Mouse (Mus musculus) midbrain, embryonic 11.5 days (tissue): ENCODE data around the gene Fbxw2. TPM values are rescaled to one million over a fixed set of nuclear protein-coding genes. Genes with fewer than 3 reads are reported as not detected.
"Not testable (repeated sequence)": the region's sequence is repeated elsewhere in the genome, so short reads cannot be mapped to it uniquely, and the experiment has no call there.

ENCODE experiments used
- ATAC-seq: fragments of 200-750 bp; cut with Nextera tagmentation; 2 replicates; pipeline ENCODE4 v1.8.0; 2017; ENCODE audit warnings: moderate TSS enrichment, moderate library complexity; ENCODE audit not compliant: low FRiP score
- DNase-seq: peaks from one replicate; pipeline ENCODE4 v3.0.0; 2015; ENCODE audit warnings: low spot score; ENCODE audit errors: missing footprints
- H3K27ac ChIP-seq: fragments of 300-500 bp; sonication (generic); 2 replicates; pipeline ENCODE4 v1.5.1; 2014; ENCODE audit warnings: low read depth, low read length
- H3K27me3 ChIP-seq: fragments of 300-500 bp; sonication (generic); 2 replicates; pipeline ENCODE4 v1.6.1; 2014; ENCODE audit warnings: mild to moderate bottlenecking, low read length, moderate library complexity, mixed read lengths; ENCODE audit not compliant: control insufficient read depth, insufficient read depth
- H3K36me3 ChIP-seq: fragments of 300-500 bp; sonication (generic); 2 replicates; pipeline ENCODE4 v1.6.1; 2014; ENCODE audit warnings: mild to moderate bottlenecking, low read length, moderate library complexity, mixed read lengths; ENCODE audit not compliant: control insufficient read depth, insufficient read depth
- H3K4me1 ChIP-seq: fragments of 300-500 bp; sonication (generic); 2 replicates; pipeline ENCODE4 v1.6.1; 2014; ENCODE audit warnings: low read length; ENCODE audit not compliant: control insufficient read depth, insufficient read depth
- H3K4me2 ChIP-seq: fragments of 300-500 bp; sonication (generic); 2 replicates; pipeline ENCODE4 v1.6.1; 2014; ENCODE audit warnings: mild to moderate bottlenecking, moderate library complexity
- H3K4me3 ChIP-seq: fragments of 300-500 bp; sonication (generic); 2 replicates; pipeline ENCODE4 v1.5.1; 2014; ENCODE audit warnings: low read depth, low read length
- H3K9ac ChIP-seq: fragments of 300-500 bp; sonication (generic); 2 replicates; pipeline ENCODE4 v1.6.1; 2014; ENCODE audit warnings: low read length
- H3K9me3 ChIP-seq: fragments of 300-500 bp; sonication (generic); 2 replicates; pipeline ENCODE4 v1.6.1; 2016; ENCODE audit warnings: low read length; ENCODE audit not compliant: control insufficient read depth
- WGBS: fragments of 180-500 bp; shearing (Covaris S2); extraction: QIAGEN DNeasy Blood & Tissue Kit; methylation state at CpG from one replicate; pipeline ENCODE4 v1.1.7; 2014; 5-methylcytosine and 5-hydroxymethylcytosine counted together
- polyA plus RNA-seq: library from polyadenylated mRNA; unstranded; fragments of >200 nt; fragmentation: Nextera tagmentation; extraction: Ambion mirVana; gene quantifications from 2 replicates; pipeline ENCODE4 v1.2.1, GENCODE M21; 2014

Fbxw2 gene
- polyA plus RNA-seq, 1 experiment from 2014 or later, result 66.8 TPM

- Histone ChIP-seq H3K4me1 (peaks cover 11% of the 10 kb centered on the region; the same call in 1 of the 2 replicates), H3K9ac (peak overlapping the region; percentile 94), H3K4me2 (peak overlapping the region; percentile 90), H3K9me3 (no peaks in the 10 kb centered on the region), H3K27ac (no peak overlapping the region), H3K4me3 (peak overlapping the region; percentile 97), H3K36me3 (no peaks in the 10 kb centered on the region), H3K27me3 (no peaks in the 10 kb centered on the region)
- WGBS, result 33% methylated on average over 20 of the region's 21 CpGs
- DNase-seq (peak; percentile 87), ATAC-seq (peak; percentile 40; the same call in 1 of the 2 replicates)
Measured at GRCm38 (mm10) chr2:34826460-34827231, 535 bp upstream of the Fbxw2 start.

- no peaks in the 10 kb centered on the region for H3K4me1 ChIP-seq
- H3K27me3 ChIP-seq, result no peaks in the 10 kb centered on the region
- no peaks in the 10 kb centered on the region for H3K9me3 ChIP-seq
- H3K36me3 ChIP-seq, result peaks cover 11% of the 10 kb centered on the region; the same call in 1 of the 2 replicates
- 90% methylated on average over 2 of the region's 2 CpGs for WGBS
- ATAC-seq, result no peak
- H3K9ac ChIP-seq, result no peak overlapping the region
- no peak overlapping the region for H3K27ac ChIP-seq
- H3K4me3 ChIP-seq, result no peak overlapping the region
- H3K4me2 ChIP-seq, result no peak overlapping the region
- no peak for DNase-seq
Measured at GRCm38 (mm10) chr2:34818492-34818891, 7.6 kb downstream of the Fbxw2 start.

GRCm38 (mm10) chr2:34815893-34816292, 10.2 kb downstream of the Fbxw2 start:
- not testable (repeated sequence) for H3K27ac ChIP-seq, ATAC-seq, H3K4me3 ChIP-seq, H3K9ac ChIP-seq, H3K27me3 ChIP-seq, DNase-seq, H3K4me2 ChIP-seq, H3K9me3 ChIP-seq, H3K4me1 ChIP-seq
- WGBS, result 94% methylated on average over 2 of the region's 2 CpGs
- peaks cover 14% of the 10 kb centered on the region; the same call in 1 of the 2 replicates for H3K36me3 ChIP-seq

- DNase-seq, result no peak
- H3K9ac ChIP-seq, result no peak overlapping the region
- no peak overlapping the region for H3K4me3 ChIP-seq
- H3K27ac ChIP-seq, result no peak overlapping the region
- no peaks in the 10 kb centered on the region for H3K4me1 ChIP-seq
- whole genome bisulfite sequencing, result 90% methylated on average over 7 of the region's 7 CpGs
- no peak for ATAC-seq
- H3K36me3 ChIP-seq, result peaks cover 15% of the 10 kb centered on the region; the same call in 1 of the 2 replicates
- no peaks in the 10 kb centered on the region for H3K9me3 ChIP-seq
- no peaks in the 10 kb centered on the region for H3K27me3 ChIP-seq
- no peak overlapping the region for H3K4me2 ChIP-seq
Measured at GRCm38 (mm10) chr2:34812706-34813105, 13.4 kb downstream of the Fbxw2 start.

- Histone ChIP-seq H3K9ac (no peak overlapping the region), H3K27ac (no peak overlapping the region), H3K9me3 (no peaks in the 10 kb centered on the region), H3K4me1 (no peaks in the 10 kb centered on the region), H3K36me3 (peaks cover 15% of the 10 kb centered on the region; the same call in 1 of the 2 replicates), H3K4me3 (no peak overlapping the region), H3K27me3 (no peaks in the 10 kb centered on the region), H3K4me2 (no peak overlapping the region)
- no peak for ATAC-seq
- DNase-seq, result no peak
- 97% methylated on average over 3 of the region's 3 CpGs for WGBS
Measured at GRCm38 (mm10) chr2:34810775-34811174, 15.3 kb downstream of the Fbxw2 start.

GRCm38 (mm10) chr2:34809568-34809967, 16.5 kb downstream of the Fbxw2 start:
- 92% methylated on average over 1 of the region's 1 CpGs for WGBS
- H3K9ac ChIP-seq, result no peak overlapping the region
- no peak overlapping the region for H3K27ac ChIP-seq
- no peaks in the 10 kb centered on the region for H3K27me3 ChIP-seq
- DNase-seq (no peak), ATAC-seq (no peak)
- H3K9me3 ChIP-seq, result no peaks in the 10 kb centered on the region
- H3K36me3 ChIP-seq, result peaks cover 11% of the 10 kb centered on the region; the same call in 1 of the 2 replicates
- H3K4me2 ChIP-seq, result no peak overlapping the region
- no peaks in the 10 kb centered on the region for H3K4me1 ChIP-seq
- H3K4me3 ChIP-seq, result no peak overlapping the region

GRCm38 (mm10) chr2:34808057-34808456, 18.1 kb downstream of the Fbxw2 start:
- Histone ChIP-seq H3K27ac (no peak overlapping the region), H3K27me3 (no peaks in the 10 kb centered on the region), H3K4me1 (peaks cover 7% of the 10 kb centered on the region), H3K4me2 (no peak overlapping the region), H3K4me3 (no peak overlapping the region), H3K36me3 (peaks cover 6% of the 10 kb centered on the region; the same call in 1 of the 2 replicates), H3K9ac (no peak overlapping the region), H3K9me3 (no peaks in the 10 kb centered on the region)
- 93% methylated on average over 2 of the region's 2 CpGs for WGBS
- ATAC-seq (no peak), DNase-seq (no peak)

GRCm38 (mm10) chr2:34805364-34805950, 20.7 kb downstream of the Fbxw2 start:
- no peak overlapping the region for H3K9ac ChIP-seq
- DNase-seq (no peak), ATAC-seq (no peak)
- H3K4me3 ChIP-seq, result no peak overlapping the region
- no peak overlapping the region for H3K27ac ChIP-seq
- no peaks in the 10 kb centered on the region for H3K9me3 ChIP-seq
- peaks cover 3% of the 10 kb centered on the region; the same call in 1 of the 2 replicates for H3K36me3 ChIP-seq
- H3K27me3 ChIP-seq, result no peaks in the 10 kb centered on the region
- WGBS, result 95% methylated on average over 10 of the region's 10 CpGs
- no peak overlapping the region for H3K4me2 ChIP-seq
- H3K4me1 ChIP-seq, result peaks cover 7% of the 10 kb centered on the region

- 98% methylated on average over 1 of the region's 1 CpGs for WGBS
- DNase-seq, result no peak
- Histone ChIP-seq H3K27ac (no peak overlapping the region), H3K4me2 (no peak overlapping the region), H3K9me3 (no peaks in the 10 kb centered on the region), H3K27me3 (no peaks in the 10 kb centered on the region), H3K4me1 (peaks cover 7% of the 10 kb centered on the region), H3K9ac (no peak overlapping the region), H3K4me3 (no peak overlapping the region), H3K36me3 (peaks cover 3% of the 10 kb centered on the region; the same call in 1 of the 2 replicates)
- ATAC-seq, result no peak
Measured at GRCm38 (mm10) chr2:34804815-34805214, 21.3 kb downstream of the Fbxw2 start.
